Mouse (Mus musculus) WW6 (cell line): Measurements from ENCODE around the gene Pla2g15.
A peak's percentile ranks its signal among the peaks of the same experiment; 100 is the strongest.
"Not testable (repeated sequence)": the region's sequence is repeated elsewhere in the genome, so short reads cannot be mapped to it uniquely, and the experiment has no call there.

ENCODE experiments used
- DNase-seq: peaks from one replicate; pipeline ENCODE4 v3.0.0-alpha.2; 2013; ENCODE audit warnings: low read depth, low spot score

The Pla2g15 gene

GRCm38 (mm10) chr8:106168356-106169016, 18.3 kb downstream of the Pla2g15 start, which contains the start of gene Slc7a6:
Gene Slc7a6 (plus strand): TSS chr8:106168857.
- DNase-seq, result peak; percentile 52

- DNase-seq, result peak; percentile 24
Observed at GRCm38 (mm10) chr8:106169017-106169933, 19.1 kb downstream of the Pla2g15 start.

GRCm38 (mm10) chr8:106169934-106170480, 19.8 kb downstream of the Pla2g15 start:
- DNase-seq, result no peak

- no peak for DNase-seq
Observed at GRCm38 (mm10) chr8:106173566-106173965, 23.4 kb downstream of the Pla2g15 start.

- DNase-seq, result no peak
Observed at GRCm38 (mm10) chr8:106176891-106177290, 26.7 kb downstream of the Pla2g15 start.

- DNase-seq, result no peak
Observed at GRCm38 (mm10) chr8:106177594-106177993, 27.4 kb downstream of the Pla2g15 start.

GRCm38 (mm10) chr8:106178428-106178827, 28.2 kb downstream of the Pla2g15 start:
- no peak for DNase-seq

- DNase-seq, result no peak
Observed at GRCm38 (mm10) chr8:106185628-106186270, 35.5 kb downstream of the Pla2g15 start.

GRCm38 (mm10) chr8:106186394-106186793, 36.2 kb downstream of the Pla2g15 start:
- DNase-seq, result no peak

GRCm38 (mm10) chr8:106189162-106189561, 39.0 kb downstream of the Pla2g15 start:
- no peak for DNase-seq

- DNase-seq, result no peak
Observed at GRCm38 (mm10) chr8:106191639-106192038, 41.4 kb downstream of the Pla2g15 start.

- no peak for DNase-seq
Observed at GRCm38 (mm10) chr8:106193162-106193561, 43.0 kb downstream of the Pla2g15 start.

GRCm38 (mm10) chr8:106194062-106194461, 43.9 kb downstream of the Pla2g15 start:
- no peak for DNase-seq

- DNase-seq, result no peak
Observed at GRCm38 (mm10) chr8:106198741-106199140, 48.5 kb downstream of the Pla2g15 start.

- not testable (repeated sequence) for DNase-seq
Observed at GRCm38 (mm10) chr8:106199596-106199995, 49.4 kb downstream of the Pla2g15 start.

- no peak for DNase-seq
Observed at GRCm38 (mm10) chr8:106210035-106210731, 60.0 kb downstream of the Pla2g15 start.

- peak; percentile 94 for DNase-seq
Observed at GRCm38 (mm10) chr8:106210821-106211345, 60.7 kb downstream of the Pla2g15 start, which contains the start of the genes Slc7a6os and Prmt7. Gene Slc7a6os (minus strand): TSS chr8:106210935. Gene Prmt7 (plus strand): TSS chr8:106210936.

- no peak for DNase-seq
Observed at GRCm38 (mm10) chr8:106211421-106211820, 61.2 kb downstream of the Pla2g15 start.

GRCm38 (mm10) chr8:106213959-106214358, 63.8 kb downstream of the Pla2g15 start:
- no peak for DNase-seq
